Mouse (Mus musculus) midbrain, postnatal 0 days (tissue): ENCODE data around the gene Zfp692. TPM values are rescaled to one million over a fixed set of nuclear protein-coding genes. Genes with fewer than 3 reads are reported as not detected.

Experiments used
- ATAC-seq: fragments of 200-750 bp; cut with Nextera tagmentation; 2 replicates; pipeline ENCODE4 v1.8.0; 2017; ENCODE audit warnings: moderate number of reproducible peaks, mild to moderate bottlenecking, moderate TSS enrichment, moderate library complexity; ENCODE audit not compliant: low FRiP score
- DNase-seq: peaks from one replicate; pipeline ENCODE4 v3.0.0-alpha.2; 2015; ENCODE audit warnings: low spot score
- H3K27ac ChIP-seq: fragments of 300-500 bp; sonication (generic); 2 replicates; pipeline ENCODE4 v1.5.1; 2014; ENCODE audit warnings: low read depth, mild to moderate bottlenecking, low read length, mixed read lengths
- H3K27me3 ChIP-seq: fragments of 300-500 bp; sonication (generic); 2 replicates; pipeline ENCODE4 v1.6.1; 2014; ENCODE audit warnings: low read length, control low read depth, mixed read lengths; ENCODE audit not compliant: insufficient read depth
- H3K36me3 ChIP-seq: fragments of 300-500 bp; sonication (generic); 2 replicates; pipeline ENCODE4 v1.6.1; 2014; ENCODE audit warnings: low read length, control low read depth, mixed read lengths; ENCODE audit not compliant: insufficient read depth
- H3K4me1 ChIP-seq: fragments of 300-500 bp; sonication (generic); 2 replicates; pipeline ENCODE4 v1.6.1; 2014; ENCODE audit warnings: mild to moderate bottlenecking, control low read depth, antibody characterized with exemption, low read length, mixed read lengths; ENCODE audit not compliant: insufficient read depth
- H3K4me2 ChIP-seq: fragments of 300-500 bp; sonication (generic); 2 replicates; pipeline ENCODE4 v1.6.1; 2014; ENCODE audit warnings: low read depth, mild to moderate bottlenecking, low read length, mixed read lengths; ENCODE audit not compliant: poor library complexity, severe bottlenecking
- H3K4me3 ChIP-seq: fragments of 300-500 bp; sonication (generic); 2 replicates; pipeline ENCODE4 v1.5.1; 2014; ENCODE audit warnings: low read depth, mild to moderate bottlenecking, low read length, moderate library complexity
- H3K9ac ChIP-seq: fragments of 300-500 bp; sonication (generic); replicated peaks from 2 replicates; pipeline ENCODE4 v1.6.1; 2014; ENCODE audit warnings: mild to moderate bottlenecking, low read length, moderate library complexity, mixed read lengths; ENCODE audit not compliant: poor library complexity, severe bottlenecking
- H3K9me3 ChIP-seq: fragments of 300-500 bp; sonication (generic); 2 replicates; pipeline ENCODE4 v1.6.1; 2016; ENCODE audit warnings: low read length, control low read depth
- CTCF ChIP-seq: IDR thresholded peaks from 2 replicates; pipeline ENCODE4 v1.5.1; 2016; ENCODE audit warnings: antibody characterized with exemption, mild to moderate bottlenecking
- WGBS: fragments of 180-500 bp; shearing (Covaris S2); extraction: QIAGEN DNeasy Blood & Tissue Kit; methylation state at CpG from one replicate; pipeline ENCODE4 v1.1.7; 2014; 5-methylcytosine and 5-hydroxymethylcytosine counted together
- polyA plus RNA-seq: library from polyadenylated mRNA; unstranded; fragments of >200 nt; fragmentation: Nextera tagmentation; extraction: Ambion mirVana; gene quantifications from 2 replicates; pipeline ENCODE4 v1.2.1, GENCODE M21; 2015
- total RNA-seq: library from RNA; depleted of rRNA; stranded (reverse); fragments of >200 nt; gene quantifications from 2 replicates; pipeline ENCODE4 v1.2.3, GENCODE M21; 2014

Gene Zfp692
- total and polyA plus RNA-seq, 2 experiments from 2014 or later, result 22.6 to 26.0 TPM

- peak overlapping the region; percentile 76 for H3K9ac ChIP-seq
- H3K4me2 ChIP-seq, result peak overlapping the region; percentile 82
- ATAC-seq (peak; percentile 99), DNase-seq (peak; percentile 98)
- H3K4me3 ChIP-seq, result peak overlapping the region; percentile 62
- peak overlapping the region; percentile 95 for H3K27ac ChIP-seq
- H3K27me3 ChIP-seq, result no peaks in the 10 kb centered on the region
- H3K4me1 ChIP-seq, result peaks cover 7% of the 10 kb centered on the region; the same call in 1 of the 2 replicates
- H3K36me3 ChIP-seq, result peaks cover 10% of the 10 kb centered on the region
- no peak; the same call in 1 of the 2 replicates for TF ChIP-seq CTCF
- under 1% methylated on average over 61 of the region's 63 CpGs for WGBS
- no peaks in the 10 kb centered on the region for H3K9me3 ChIP-seq
Measured at GRCm38 (mm10) chr11:58322824-58323569, 16.1 kb downstream of the Zfp692 start.

GRCm38 (mm10) chr11:58323570-58324340 is 16.9 kb downstream of the Zfp692 start:
- Histone ChIP-seq H3K9me3 (no peaks in the 10 kb centered on the region), H3K4me3 (peak overlapping the region; percentile 62), H3K36me3 (peaks cover 6% of the 10 kb centered on the region), H3K4me2 (peak overlapping the region; percentile 82), H3K27me3 (no peaks in the 10 kb centered on the region), H3K27ac (peak overlapping the region; percentile 95), H3K4me1 (peaks cover 7% of the 10 kb centered on the region; the same call in 1 of the 2 replicates), H3K9ac (peak overlapping the region; percentile 76)
- ATAC-seq (peak; percentile 9), DNase-seq (peak; percentile 39)
- WGBS, result 13% methylated on average over 24 of the region's 24 CpGs
- no peak for TF ChIP-seq CTCF

GRCm38 (mm10) chr11:58324614-58325229 is 17.9 kb downstream of the Zfp692 start:
- Histone ChIP-seq H3K36me3 (0 out of 2 replicates have a peak, but pooled peaks cover 2% of the 10 kb centered on the region), H3K9me3 (no peaks in the 10 kb centered on the region), H3K4me2 (no peak overlapping the region), H3K27ac (no peak overlapping the region), H3K27me3 (no peaks in the 10 kb centered on the region), H3K4me1 (peaks cover 13% of the 10 kb centered on the region), H3K4me3 (no peak overlapping the region), H3K9ac (no peak overlapping the region)
- no peak for TF ChIP-seq CTCF
- ATAC-seq (no peak), DNase-seq (no peak)
- WGBS, result 88% methylated on average over 3 of the region's 3 CpGs

- Histone ChIP-seq H3K4me2 (no peak overlapping the region), H3K27ac (no peak overlapping the region), H3K27me3 (no peaks in the 10 kb centered on the region), H3K4me3 (no peak overlapping the region), H3K9me3 (no peaks in the 10 kb centered on the region), H3K4me1 (peaks cover 17% of the 10 kb centered on the region), H3K36me3 (0 out of 2 replicates have a peak, but pooled peaks cover 1% of the 10 kb centered on the region), H3K9ac (no peak overlapping the region)
- TF ChIP-seq CTCF, result peak; percentile 44
- ATAC-seq, result no peak
- DNase-seq, result no peak
- 93% methylated on average over 3 of the region's 3 CpGs for WGBS
Measured at GRCm38 (mm10) chr11:58326781-58327180, 19.9 kb downstream of the Zfp692 start.

GRCm38 (mm10) chr11:58329906-58330275 is 23.0 kb downstream of the Zfp692 start:
- ATAC-seq, result peak; percentile 38; the same call in 1 of the 2 replicates
- peak; percentile 20 for TF ChIP-seq CTCF
- Histone ChIP-seq H3K27me3 (no peaks in the 10 kb centered on the region), H3K9ac (peak overlapping the region; percentile 84), H3K36me3 (peaks cover 12% of the 10 kb centered on the region; the same call in 1 of the 2 replicates), H3K27ac (peak overlapping the region; percentile 77), H3K4me2 (peak overlapping the region; percentile 56), H3K4me3 (peak overlapping the region; percentile 70), H3K9me3 (no peaks in the 10 kb centered on the region), H3K4me1 (peaks cover 21% of the 10 kb centered on the region)
- 0% methylated on average over 21 of the region's 21 CpGs for WGBS
- DNase-seq, result peak; percentile 19
